Mouse (Mus musculus) lung, postnatal 0 days (tissue): ENCODE results near the gene 5530401A14Rik. TPM values are rescaled to one million over a fixed set of nuclear protein-coding genes. Genes with fewer than 3 reads are reported as not detected.

Experiments
- ATAC-seq: fragments of 200-750 bp; cut with Nextera tagmentation; 2 replicates; pipeline ENCODE4 v1.8.0; 2017; ENCODE audit warnings: moderate library complexity
- DNase-seq: peaks from one replicate; pipeline ENCODE4 v3.0.0-alpha.2; 2016; ENCODE audit warnings: low spot score
- H3K27ac ChIP-seq: fragments of 300-500 bp; sonication (generic); 2 replicates; pipeline ENCODE4 v1.5.1; 2014; ENCODE audit warnings: antibody characterized with exemption, mild to moderate bottlenecking, low read length, mixed read lengths
- H3K27me3 ChIP-seq: fragments of 300-500 bp; sonication (generic); replicated peaks from 2 replicates; pipeline ENCODE4 v1.6.1; 2014; ENCODE audit warnings: low read length, mixed read lengths; ENCODE audit not compliant: insufficient read depth
- H3K36me3 ChIP-seq: fragments of 300-500 bp; sonication (generic); 2 replicates; pipeline ENCODE4 v1.6.1; 2014; ENCODE audit warnings: low read length, mixed read lengths; ENCODE audit not compliant: insufficient read depth
- H3K4me1 ChIP-seq: fragments of 300-500 bp; sonication (generic); 2 replicates; pipeline ENCODE4 v1.6.1; 2014; ENCODE audit warnings: antibody characterized with exemption, low read depth, low read length, mixed read lengths; ENCODE audit not compliant: insufficient read depth
- H3K4me2 ChIP-seq: fragments of 300-500 bp; sonication (generic); replicated peaks from 2 replicates; pipeline ENCODE4 v1.6.1; 2014; ENCODE audit warnings: low read depth, mild to moderate bottlenecking, low read length, moderate library complexity, mixed read lengths
- H3K4me3 ChIP-seq: fragments of 300-500 bp; sonication (generic); 2 replicates; pipeline ENCODE4 v1.5.1; 2014; ENCODE audit warnings: low read depth, low read length
- H3K9ac ChIP-seq: fragments of 300-500 bp; sonication (generic); replicated peaks from 2 replicates; pipeline ENCODE4 v1.6.1; 2014; ENCODE audit warnings: low read depth, mild to moderate bottlenecking
- H3K9me3 ChIP-seq: fragments of 300-500 bp; sonication (generic); 2 replicates; pipeline ENCODE4 v1.6.1; 2016; ENCODE audit warnings: low read length, mixed read lengths
- CTCF ChIP-seq: IDR thresholded peaks from 2 replicates; pipeline ENCODE4 v1.5.1; 2016; ENCODE audit warnings: antibody characterized with exemption, mild to moderate bottlenecking
- EP300 ChIP-seq: IDR thresholded peaks from 2 replicates; pipeline ENCODE4 v1.6.1; 2016; ENCODE audit warnings: antibody characterized with exemption, mild to moderate bottlenecking, control low read depth
- WGBS: fragments of 180-500 bp; shearing (Covaris S2); extraction: QIAGEN DNeasy Blood & Tissue Kit; methylation state at CpG from one replicate; pipeline ENCODE4 v1.1.7; 2014; 5-methylcytosine and 5-hydroxymethylcytosine counted together
- polyA plus RNA-seq: library from polyadenylated mRNA; unstranded; fragments of >200 nt; fragmentation: Nextera tagmentation; extraction: Ambion mirVana; gene quantifications from 2 replicates; pipeline ENCODE4 v1.2.1, GENCODE M21; 2015

The 5530401A14Rik gene
- polyA plus RNA-seq, 1 experiment from 2014 or later: not detected

- no peak overlapping the region for H3K4me3 ChIP-seq
- H3K36me3 ChIP-seq: no peaks in the 10 kb centered on the region
- no peak for TF ChIP-seq CTCF
- no peak; the same call in 1 of the 2 replicates for TF ChIP-seq EP300
- H3K4me2 ChIP-seq: no peak overlapping the region
- H3K9ac ChIP-seq: no peak overlapping the region
- no peaks in the 10 kb centered on the region for H3K27me3 ChIP-seq
- DNase-seq: peak; percentile 38
- 44% methylated on average over 5 of the region's 5 CpGs for WGBS
- peak; percentile 44 for ATAC-seq
- H3K27ac ChIP-seq: no peak overlapping the region
- no peaks in the 10 kb centered on the region for H3K4me1 ChIP-seq
- H3K9me3 ChIP-seq: no peaks in the 10 kb centered on the region
These were observed 15.3 kb upstream of the 5530401A14Rik start for GRCm38 (mm10) chr11:81845010-81845685.

- Histone ChIP-seq H3K27ac (no peak overlapping the region), H3K4me1 (no peaks in the 10 kb centered on the region), H3K9ac (no peak overlapping the region), H3K4me2 (no peak overlapping the region), H3K36me3 (no peaks in the 10 kb centered on the region), H3K27me3 (no peaks in the 10 kb centered on the region), H3K9me3 (no peaks in the 10 kb centered on the region), H3K4me3 (no peak overlapping the region)
- 60% methylated on average over 3 of the region's 3 CpGs for WGBS
- ATAC-seq (no peak), DNase-seq (no peak)
- TF ChIP-seq CTCF (peak; percentile 24), EP300 (no peak)
These were observed 14.8 kb upstream of the 5530401A14Rik start for GRCm38 (mm10) chr11:81845686-81846036.

- H3K36me3 ChIP-seq: no peaks in the 10 kb centered on the region
- H3K27me3 ChIP-seq: no peaks in the 10 kb centered on the region
- 30% methylated on average over 1 of the region's 1 CpGs for WGBS
- H3K4me1 ChIP-seq: no peaks in the 10 kb centered on the region
- no peak for TF ChIP-seq EP300
- TF ChIP-seq CTCF: no peak
- no peak overlapping the region for H3K4me2 ChIP-seq
- no peaks in the 10 kb centered on the region for H3K9me3 ChIP-seq
- no peak overlapping the region for H3K27ac ChIP-seq
- H3K4me3 ChIP-seq: no peak overlapping the region
- ATAC-seq (no peak), DNase-seq (no peak)
- H3K9ac ChIP-seq: no peak overlapping the region
These were observed 12.5 kb upstream of the 5530401A14Rik start for GRCm38 (mm10) chr11:81847773-81848490.

- WGBS: 64% methylated on average over 10 of the region's 10 CpGs
- no peak overlapping the region for H3K4me3 ChIP-seq
- no peak for TF ChIP-seq EP300
- no peak for TF ChIP-seq CTCF
- ATAC-seq (no peak), DNase-seq (no peak)
- no peaks in the 10 kb centered on the region for H3K36me3 ChIP-seq
- H3K27me3 ChIP-seq: no peaks in the 10 kb centered on the region
- H3K4me1 ChIP-seq: no peaks in the 10 kb centered on the region
- no peaks in the 10 kb centered on the region for H3K9me3 ChIP-seq
- H3K27ac ChIP-seq: no peak overlapping the region
- no peak overlapping the region for H3K9ac ChIP-seq
- no peak overlapping the region for H3K4me2 ChIP-seq
These were observed 5.3 kb downstream of the 5530401A14Rik start for GRCm38 (mm10) chr11:81865661-81866382.

GRCm38 (mm10) chr11:81871506-81872213, 11.2 kb downstream of the 5530401A14Rik start:
- TF ChIP-seq EP300 (no peak), CTCF (no peak)
- Histone ChIP-seq H3K4me1 (no peaks in the 10 kb centered on the region), H3K9me3 (no peaks in the 10 kb centered on the region), H3K4me2 (no peak overlapping the region), H3K4me3 (no peak overlapping the region), H3K36me3 (no peaks in the 10 kb centered on the region), H3K9ac (no peak overlapping the region), H3K27me3 (no peaks in the 10 kb centered on the region), H3K27ac (no peak overlapping the region)
- ATAC-seq (no peak), DNase-seq (no peak)
- 18% methylated on average over 9 of the region's 9 CpGs for WGBS

- no peak for TF ChIP-seq EP300
- no peak for TF ChIP-seq CTCF
- H3K27ac ChIP-seq: no peak overlapping the region
- no peaks in the 10 kb centered on the region for H3K27me3 ChIP-seq
- ATAC-seq: no peak
- 77% methylated on average over 6 of the region's 6 CpGs for WGBS
- no peak for DNase-seq
- no peaks in the 10 kb centered on the region for H3K4me1 ChIP-seq
- H3K4me2 ChIP-seq: no peak overlapping the region
- no peak overlapping the region for H3K9ac ChIP-seq
- H3K36me3 ChIP-seq: no peaks in the 10 kb centered on the region
- no peak overlapping the region for H3K4me3 ChIP-seq
- H3K9me3 ChIP-seq: no peaks in the 10 kb centered on the region
These were observed 36.0 kb downstream of the 5530401A14Rik start for GRCm38 (mm10) chr11:81896511-81896910.
